Mouse (Mus musculus) heart, postnatal 0 days (tissue): ENCODE measurements around the gene Prune1. TPM values are rescaled to one million over a fixed set of nuclear protein-coding genes. Genes with fewer than 3 reads are reported as not detected.

Source experiments
- ATAC-seq: fragments of 200-750 bp; cut with Nextera tagmentation; 2 replicates; pipeline ENCODE4 v1.8.0; 2017; ENCODE audit warnings: low read depth, moderate number of reproducible peaks, moderate library complexity; ENCODE audit not compliant: insufficient read depth
- DNase-seq: peaks from one replicate; pipeline ENCODE4 v3.0.0-alpha.2; 2016; ENCODE audit warnings: low spot score
- H3K27ac ChIP-seq: fragments of 300-500 bp; sonication (generic); 2 replicates; pipeline ENCODE4 v1.5.1; 2014; ENCODE audit warnings: low read depth, mild to moderate bottlenecking
- H3K27me3 ChIP-seq: fragments of 300-500 bp; sonication (generic); 2 replicates; pipeline ENCODE4 v1.6.1; 2014; ENCODE audit warnings: low read length, mixed read lengths; ENCODE audit not compliant: control insufficient read depth, insufficient read depth
- H3K36me3 ChIP-seq: fragments of 300-500 bp; sonication (generic); replicated peaks from 2 replicates; pipeline ENCODE4 v1.6.1; 2014; ENCODE audit warnings: low read length, mixed read lengths; ENCODE audit not compliant: control insufficient read depth, insufficient read depth
- H3K4me1 ChIP-seq: fragments of 300-500 bp; sonication (generic); 2 replicates; pipeline ENCODE4 v1.6.1; 2014; ENCODE audit warnings: antibody characterized with exemption; ENCODE audit not compliant: control insufficient read depth, insufficient read depth
- H3K4me2 ChIP-seq: fragments of 300-500 bp; sonication (generic); 2 replicates; pipeline ENCODE4 v1.6.1; 2014; ENCODE audit warnings: low read depth, mild to moderate bottlenecking, low read length, moderate library complexity
- H3K4me3 ChIP-seq: fragments of 300-500 bp; sonication (generic); 2 replicates; pipeline ENCODE4 v1.5.1; 2014; ENCODE audit warnings: low read depth, low read length
- H3K9ac ChIP-seq: fragments of 300-500 bp; sonication (generic); replicated peaks from 2 replicates; pipeline ENCODE4 v1.6.1; 2014; ENCODE audit warnings: low read depth, low read length, mixed read lengths
- H3K9me3 ChIP-seq: fragments of 300-500 bp; sonication (generic); replicated peaks from 2 replicates; pipeline ENCODE4 v1.6.1; 2016; ENCODE audit warnings: low read length; ENCODE audit not compliant: control insufficient read depth
- CTCF ChIP-seq: IDR thresholded peaks from 2 replicates; pipeline ENCODE4 v1.5.1; 2016; ENCODE audit warnings: antibody characterized with exemption, control low read depth, low read depth
- EP300 ChIP-seq: IDR thresholded peaks from 2 replicates; pipeline ENCODE4 v1.6.1; 2016; ENCODE audit warnings: antibody characterized with exemption, low read depth
- WGBS: fragments of 180-500 bp; shearing (Covaris S2); extraction: QIAGEN DNeasy Blood & Tissue Kit; methylation state at CpG from one replicate; pipeline ENCODE4 v1.1.7; 2014; 5-methylcytosine and 5-hydroxymethylcytosine counted together
- polyA plus RNA-seq: library from polyadenylated mRNA; unstranded; fragments of >200 nt; fragmentation: Nextera tagmentation; extraction: Ambion mirVana; gene quantifications from 2 replicates; pipeline ENCODE4 v1.2.1, GENCODE M21; 2015
- total RNA-seq: library from RNA; depleted of rRNA; stranded (reverse); fragments of >200 nt; gene quantifications from 2 replicates; pipeline ENCODE4 v1.2.3, GENCODE M21; 2014; ENCODE audit warnings: low replicate concordance

Gene Prune1
- total and polyA plus RNA-seq, 2 experiments from 2014 or later, result 23.0 to 28.6 TPM

GRCm38 (mm10) chr3:95282865-95283588 is 1.2 kb upstream of the Prune1 start:
- H3K9me3 ChIP-seq, result no peaks in the 10 kb centered on the region

GRCm38 (mm10) chr3:95282381-95282864 is 547 bp upstream of the Prune1 start:
- ATAC-seq, result no peak
- DNase-seq, result no peak
- Histone ChIP-seq H3K4me3 (peak overlapping the region; percentile 65), H3K9ac (peak overlapping the region; percentile 83), H3K27me3 (no peaks in the 10 kb centered on the region), H3K27ac (peak overlapping the region; percentile 96), H3K4me1 (peaks cover 14% of the 10 kb centered on the region), H3K4me2 (peak overlapping the region; percentile 85), H3K36me3 (peaks cover 2% of the 10 kb centered on the region; the same call in 1 of the 2 replicates), H3K9me3 (no peaks in the 10 kb centered on the region)
- TF ChIP-seq EP300 (no peak), CTCF (no peak)
- under 1% methylated on average over 11 of the region's 11 CpGs for WGBS

More at GRCm38 (mm10) chr3:95282865-95283588, 1.2 kb upstream of the Prune1 start:
- WGBS, result under 1% methylated on average over 50 of the region's 51 CpGs
- ATAC-seq, result peak; percentile 73
- DNase-seq, result peak; percentile 92
- peak overlapping the region; percentile 96 for H3K27ac ChIP-seq
- peak overlapping the region; percentile 83 for H3K9ac ChIP-seq
- peak overlapping the region; percentile 65 for H3K4me3 ChIP-seq
- peaks cover 9% of the 10 kb centered on the region for H3K4me1 ChIP-seq
- H3K4me2 ChIP-seq, result peak overlapping the region; percentile 85
- peaks cover 8% of the 10 kb centered on the region for H3K36me3 ChIP-seq
- TF ChIP-seq CTCF (0 out of 2 replicates have a peak, but pooled peaks have one; percentile 10), EP300 (no peak)
- no peaks in the 10 kb centered on the region for H3K27me3 ChIP-seq

- Histone ChIP-seq H3K4me2 (peak overlapping the region; percentile 85), H3K27me3 (no peaks in the 10 kb centered on the region), H3K4me3 (peak overlapping the region; percentile 65), H3K27ac (peak overlapping the region; percentile 96), H3K36me3 (no peaks in the 10 kb centered on the region), H3K9me3 (no peaks in the 10 kb centered on the region), H3K9ac (peak overlapping the region; percentile 86), H3K4me1 (peaks cover 27% of the 10 kb centered on the region)
- 6% methylated on average over 8 of the region's 8 CpGs for WGBS
- DNase-seq (peak; percentile 66), ATAC-seq (no peak)
- TF ChIP-seq CTCF, result no peak
- TF ChIP-seq EP300, result no peak
These were observed 1.1 kb downstream of the Prune1 start for GRCm38 (mm10) chr3:95280747-95281146.

- H3K9ac ChIP-seq, result no peak overlapping the region
These were observed 4.7 kb downstream of the Prune1 start for GRCm38 (mm10) chr3:95277149-95277551.

GRCm38 (mm10) chr3:95276428-95276934 is 5.4 kb downstream of the Prune1 start:
- DNase-seq (no peak), ATAC-seq (no peak)
- Histone ChIP-seq H3K9ac (no peak overlapping the region), H3K36me3 (no peaks in the 10 kb centered on the region), H3K27me3 (no peaks in the 10 kb centered on the region), H3K4me2 (no peak overlapping the region), H3K9me3 (no peaks in the 10 kb centered on the region), H3K4me1 (peaks cover 18% of the 10 kb centered on the region), H3K27ac (peak overlapping the region; percentile 86), H3K4me3 (no peak overlapping the region)
- WGBS, result 66% methylated on average over 5 of the region's 5 CpGs
- no peak for TF ChIP-seq CTCF
- no peak for TF ChIP-seq EP300

More at GRCm38 (mm10) chr3:95277149-95277551, 4.7 kb downstream of the Prune1 start:
- peaks cover 18% of the 10 kb centered on the region for H3K4me1 ChIP-seq
- H3K4me2 ChIP-seq, result no peak overlapping the region
- no peaks in the 10 kb centered on the region for H3K36me3 ChIP-seq
- peak overlapping the region; percentile 86 for H3K27ac ChIP-seq
- no peak overlapping the region for H3K4me3 ChIP-seq
- no peaks in the 10 kb centered on the region for H3K9me3 ChIP-seq
- ATAC-seq (peak; percentile 7; the same call in 1 of the 2 replicates), DNase-seq (peak; percentile 70)
- no peaks in the 10 kb centered on the region for H3K27me3 ChIP-seq
- 10% methylated on average over 1 of the region's 1 CpGs for WGBS
- TF ChIP-seq EP300, result no peak
- no peak for TF ChIP-seq CTCF
